Mouse (Mus musculus): ENCODE measurements around the gene Cpne6. TPM values are rescaled to one million over a fixed set of nuclear protein-coding genes. Genes with fewer than 3 reads are reported as not detected.

The Cpne6 gene
- polyA plus RNA-seq, 1 experiment: not detected

- TF ChIP-seq FLI1 (IDR thresholded peaks at IDR 0.05; ENCODE audit: low read length): no peak
- no peak for TF ChIP-seq GATA1 (IDR thresholded peaks at IDR 0.05; ENCODE audit: borderline replicate concordance, low read length)
- Histone ChIP-seq H3K4me3 (replicated peaks) (no peak overlapping the region), H3K4me1 (peaks cover 25% of the 10 kb centered on the region), H3K9me3 (no peaks in the 10 kb centered on the region), H3K27me3 (replicated peaks) (no peaks in the 10 kb centered on the region), H3K36me3 (replicated peaks; ENCODE audit: low read length) (no peaks in the 10 kb centered on the region)
Observed at GRCm38 (mm10) chr14:55477829-55478228, 32.4 kb upstream of the Cpne6 start.

GRCm38 (mm10) chr14:55478651-55479599 lies 31.3 kb upstream of the Cpne6 start, which contains the start of gene Dhrs4:
Gene Dhrs4 (plus strand): TSS chr14:55478758.
- Histone ChIP-seq H3K4me1 (peaks cover 25% of the 10 kb centered on the region), H3K4me3 (replicated peaks) (peak within 1 kb of the TSS; percentile 96), H3K36me3 (replicated peaks; ENCODE audit: low read length) (no peaks in the 10 kb centered on the region), H3K27me3 (replicated peaks) (no peaks in the 10 kb centered on the region), H3K9me3 (no peaks in the 10 kb centered on the region)
- TF ChIP-seq FLI1 (IDR thresholded peaks at IDR 0.05; ENCODE audit: low read length) (no peak), GATA1 (IDR thresholded peaks at IDR 0.05; ENCODE audit: borderline replicate concordance, low read length) (no peak)

- Histone ChIP-seq H3K27me3 (replicated peaks) (peaks cover 3% of the 10 kb centered on the region), H3K4me1 (peaks cover 25% of the 10 kb centered on the region), H3K9me3 (no peaks in the 10 kb centered on the region), H3K36me3 (replicated peaks; ENCODE audit: low read length) (no peaks in the 10 kb centered on the region), H3K4me3 (replicated peaks) (no peak overlapping the region)
- TF ChIP-seq GATA1 (IDR thresholded peaks at IDR 0.05; ENCODE audit: borderline replicate concordance, low read length) (no peak), FLI1 (IDR thresholded peaks at IDR 0.05; ENCODE audit: low read length) (no peak)
Observed at GRCm38 (mm10) chr14:55479629-55480028, 30.6 kb upstream of the Cpne6 start.

GRCm38 (mm10) chr14:55484430-55485085 lies 25.7 kb upstream of the Cpne6 start:
- Histone ChIP-seq H3K9me3 (no peaks in the 10 kb centered on the region), H3K4me3 (replicated peaks) (no peak overlapping the region), H3K27me3 (replicated peaks) (peaks cover 33% of the 10 kb centered on the region), H3K4me1 (peaks cover 7% of the 10 kb centered on the region), H3K36me3 (replicated peaks; ENCODE audit: low read length) (no peaks in the 10 kb centered on the region)
- no peak for TF ChIP-seq FLI1 (IDR thresholded peaks at IDR 0.05; ENCODE audit: low read length)
- no peak for TF ChIP-seq GATA1 (IDR thresholded peaks at IDR 0.05; ENCODE audit: borderline replicate concordance, low read length)

- H3K9me3 ChIP-seq: no peaks in the 10 kb centered on the region
- no peak overlapping the region for H3K4me3 ChIP-seq (replicated peaks)
- no peak for TF ChIP-seq FLI1 (IDR thresholded peaks at IDR 0.05; ENCODE audit: low read length)
- TF ChIP-seq GATA1 (IDR thresholded peaks at IDR 0.05; ENCODE audit: borderline replicate concordance, low read length): no peak
- H3K4me1 ChIP-seq: peaks cover 16% of the 10 kb centered on the region
- H3K27me3 ChIP-seq (replicated peaks): peaks cover 56% of the 10 kb centered on the region
- H3K36me3 ChIP-seq (replicated peaks; ENCODE audit: low read length): no peaks in the 10 kb centered on the region
Observed at GRCm38 (mm10) chr14:55486836-55487235, 23.4 kb upstream of the Cpne6 start.

- no peak for TF ChIP-seq FLI1 (IDR thresholded peaks at IDR 0.05; ENCODE audit: low read length)
- TF ChIP-seq GATA1 (IDR thresholded peaks at IDR 0.05; ENCODE audit: borderline replicate concordance, low read length): no peak
- Histone ChIP-seq H3K4me3 (replicated peaks) (peak within 1 kb of the TSS; percentile 93), H3K27me3 (replicated peaks) (peaks cover 89% of the 10 kb centered on the region), H3K9me3 (no peaks in the 10 kb centered on the region), H3K36me3 (replicated peaks; ENCODE audit: low read length) (no peaks in the 10 kb centered on the region), H3K4me1 (peaks cover 32% of the 10 kb centered on the region)
Observed at GRCm38 (mm10) chr14:55490361-55491201, 19.7 kb upstream of the Cpne6 start, which contains the start of gene Carmil3. Gene Carmil3 (plus strand): TSS chr14:55490651.

GRCm38 (mm10) chr14:55491291-55491833 lies 18.9 kb upstream of the Cpne6 start:
- H3K4me1 ChIP-seq: peaks cover 32% of the 10 kb centered on the region
- no peaks in the 10 kb centered on the region for H3K9me3 ChIP-seq
- H3K27me3 ChIP-seq (replicated peaks): peaks cover 92% of the 10 kb centered on the region
- H3K36me3 ChIP-seq (replicated peaks; ENCODE audit: low read length): no peaks in the 10 kb centered on the region
- TF ChIP-seq GATA1 (IDR thresholded peaks at IDR 0.05; ENCODE audit: borderline replicate concordance, low read length): no peak
- TF ChIP-seq FLI1 (IDR thresholded peaks at IDR 0.05; ENCODE audit: low read length): no peak
- H3K4me3 ChIP-seq (replicated peaks): peak overlapping the region; percentile 93

GRCm38 (mm10) chr14:55492103-55492502 lies 18.1 kb upstream of the Cpne6 start:
- H3K27me3 ChIP-seq (replicated peaks): peaks cover 93% of the 10 kb centered on the region
- peaks cover 36% of the 10 kb centered on the region for H3K4me1 ChIP-seq
- no peaks in the 10 kb centered on the region for H3K36me3 ChIP-seq (replicated peaks; ENCODE audit: low read length)
- TF ChIP-seq FLI1 (IDR thresholded peaks at IDR 0.05; ENCODE audit: low read length) (no peak), GATA1 (IDR thresholded peaks at IDR 0.05; ENCODE audit: borderline replicate concordance, low read length) (no peak)
- peak overlapping the region; percentile 93 for H3K4me3 ChIP-seq (replicated peaks)
- H3K9me3 ChIP-seq: no peaks in the 10 kb centered on the region
